Mouse (Mus musculus) liver, embryonic 12.5 days (tissue): ENCODE measurements around the gene Nyx. TPM values are rescaled to one million over a fixed set of nuclear protein-coding genes. Genes with fewer than 3 reads are reported as not detected.

Experiments used
- ATAC-seq: fragments of 200-750 bp; cut with Nextera tagmentation; 2 replicates; pipeline ENCODE4 v1.8.0; 2017; ENCODE audit warnings: moderate number of reproducible peaks, mild to moderate bottlenecking, moderate library complexity
- H3K27ac ChIP-seq: fragments of 300-500 bp; sonication (generic); 2 replicates; pipeline ENCODE4 v1.5.1; 2016; ENCODE audit warnings: mild to moderate bottlenecking
- H3K27me3 ChIP-seq: fragments of 300-500 bp; sonication (generic); replicated peaks from 2 replicates; pipeline ENCODE4 v1.6.1; 2016; ENCODE audit warnings: mild to moderate bottlenecking, moderate library complexity
- H3K36me3 ChIP-seq: fragments of 300-500 bp; sonication (generic); 2 replicates; pipeline ENCODE4 v1.6.1; 2016; ENCODE audit warnings: mild to moderate bottlenecking, moderate library complexity
- H3K4me1 ChIP-seq: fragments of 300-500 bp; sonication (generic); 2 replicates; pipeline ENCODE4 v1.6.1; 2016
- H3K4me2 ChIP-seq: fragments of 300-500 bp; sonication (generic); 2 replicates; pipeline ENCODE4 v1.6.1; 2016; ENCODE audit warnings: mild to moderate bottlenecking, moderate library complexity
- H3K4me3 ChIP-seq: fragments of 300-500 bp; sonication (generic); 2 replicates; pipeline ENCODE4 v1.5.1; 2016; ENCODE audit warnings: mild to moderate bottlenecking, moderate library complexity
- H3K9ac ChIP-seq: fragments of 300-500 bp; sonication (generic); 2 replicates; pipeline ENCODE4 v1.6.1; 2016; ENCODE audit warnings: mild to moderate bottlenecking, moderate library complexity
- H3K9me3 ChIP-seq: fragments of 300-500 bp; sonication (generic); replicated peaks from 2 replicates; pipeline ENCODE4 v1.6.1; 2016; ENCODE audit warnings: mild to moderate bottlenecking, moderate library complexity
- WGBS: fragments of 180-500 bp; shearing (Covaris S2); methylation state at CpG from one replicate; pipeline ENCODE4 v1.1.7; 2016; ENCODE audit not compliant: insufficient replicate concordance; 5-methylcytosine and 5-hydroxymethylcytosine counted together
- polyA plus RNA-seq: library from polyadenylated mRNA; unstranded; fragments of >200 nt; fragmentation: Nextera tagmentation; extraction: Ambion mirVana; gene quantifications from 2 replicates; pipeline ENCODE4 v1.2.1, GENCODE M21; 2016

The Nyx gene
- polyA plus RNA-seq, 1 experiment from 2014 or later, result not detected

- Histone ChIP-seq H3K9me3 (no peaks in the 10 kb centered on the region), H3K4me3 (no peak overlapping the region), H3K9ac (no peak overlapping the region), H3K36me3 (no peaks in the 10 kb centered on the region), H3K27ac (no peak overlapping the region), H3K4me1 (peaks cover 14% of the 10 kb centered on the region), H3K27me3 (no peaks in the 10 kb centered on the region), H3K4me2 (no peak overlapping the region)
- no peak for ATAC-seq
- 39% methylated on average over 4 of the region's 4 CpGs for WGBS
Observed at GRCm38 (mm10) chrX:13500284-13500683, 34.4 kb downstream of the Nyx start.

GRCm38 (mm10) chrX:13502862-13503375, 37.0 kb downstream of the Nyx start:
- 55% methylated on average over 7 of the region's 7 CpGs for WGBS
- Histone ChIP-seq H3K36me3 (no peaks in the 10 kb centered on the region), H3K4me3 (no peak overlapping the region), H3K27me3 (no peaks in the 10 kb centered on the region), H3K27ac (no peak overlapping the region), H3K4me1 (no peaks in the 10 kb centered on the region), H3K9me3 (no peaks in the 10 kb centered on the region), H3K4me2 (no peak overlapping the region), H3K9ac (no peak overlapping the region)
- no peak for ATAC-seq

GRCm38 (mm10) chrX:13504389-13504788, 38.5 kb downstream of the Nyx start:
- no peaks in the 10 kb centered on the region for H3K9me3 ChIP-seq
- H3K27me3 ChIP-seq, result no peaks in the 10 kb centered on the region
- ATAC-seq, result no peak
- no peaks in the 10 kb centered on the region for H3K4me1 ChIP-seq
- H3K4me3 ChIP-seq, result no peak overlapping the region
- H3K9ac ChIP-seq, result no peak overlapping the region
- H3K36me3 ChIP-seq, result no peaks in the 10 kb centered on the region
- WGBS, result 66% methylated on average over 7 of the region's 7 CpGs
- no peak overlapping the region for H3K27ac ChIP-seq
- H3K4me2 ChIP-seq, result no peak overlapping the region

- Histone ChIP-seq H3K27ac (no peak overlapping the region), H3K4me3 (no peak overlapping the region), H3K36me3 (no peaks in the 10 kb centered on the region), H3K4me1 (no peaks in the 10 kb centered on the region), H3K27me3 (no peaks in the 10 kb centered on the region), H3K9me3 (no peaks in the 10 kb centered on the region), H3K9ac (no peak overlapping the region), H3K4me2 (no peak overlapping the region)
- WGBS, result 38% methylated on average over 2 of the region's 2 CpGs
- ATAC-seq, result peak; percentile 21; the same call in 1 of the 2 replicates
Observed at GRCm38 (mm10) chrX:13506376-13506775, 40.5 kb downstream of the Nyx start.

GRCm38 (mm10) chrX:13513127-13513526, 47.2 kb downstream of the Nyx start:
- H3K4me2 ChIP-seq, result no peak overlapping the region
- H3K9me3 ChIP-seq, result no peaks in the 10 kb centered on the region
- no peak overlapping the region for H3K27ac ChIP-seq
- H3K36me3 ChIP-seq, result no peaks in the 10 kb centered on the region
- no peak for ATAC-seq
- no peaks in the 10 kb centered on the region for H3K4me1 ChIP-seq
- no peaks in the 10 kb centered on the region; the same call in 1 of the 2 replicates for H3K27me3 ChIP-seq
- no peak overlapping the region for H3K9ac ChIP-seq
- H3K4me3 ChIP-seq, result no peak overlapping the region
- 39% methylated on average over 2 of the region's 2 CpGs for WGBS

- Histone ChIP-seq H3K9ac (no peak overlapping the region), H3K4me3 (no peak overlapping the region), H3K4me2 (no peak overlapping the region), H3K27ac (no peak overlapping the region), H3K36me3 (no peaks in the 10 kb centered on the region), H3K4me1 (no peaks in the 10 kb centered on the region), H3K27me3 (no peaks in the 10 kb centered on the region; the same call in 1 of the 2 replicates), H3K9me3 (no peaks in the 10 kb centered on the region)
- WGBS, result 76% methylated on average over 5 of the region's 5 CpGs
- no peak for ATAC-seq
Observed at GRCm38 (mm10) chrX:13513864-13514263, 48.0 kb downstream of the Nyx start.

- ATAC-seq, result no peak
- H3K4me1 ChIP-seq, result no peaks in the 10 kb centered on the region
- no peaks in the 10 kb centered on the region for H3K36me3 ChIP-seq
- no peak overlapping the region for H3K9ac ChIP-seq
- no peak overlapping the region for H3K4me3 ChIP-seq
- no peak overlapping the region for H3K4me2 ChIP-seq
- 74% methylated on average over 6 of the region's 6 CpGs for WGBS
- H3K9me3 ChIP-seq, result no peaks in the 10 kb centered on the region
- H3K27ac ChIP-seq, result no peak overlapping the region
- H3K27me3 ChIP-seq, result no peaks in the 10 kb centered on the region; the same call in 1 of the 2 replicates
Observed at GRCm38 (mm10) chrX:13516451-13516850, 50.5 kb downstream of the Nyx start.

GRCm38 (mm10) chrX:13518019-13518418, 52.1 kb downstream of the Nyx start:
- Histone ChIP-seq H3K27ac (no peak overlapping the region), H3K9ac (no peak overlapping the region), H3K27me3 (no peaks in the 10 kb centered on the region; the same call in 1 of the 2 replicates), H3K4me3 (no peak overlapping the region), H3K4me1 (no peaks in the 10 kb centered on the region), H3K4me2 (no peak overlapping the region), H3K36me3 (no peaks in the 10 kb centered on the region), H3K9me3 (no peaks in the 10 kb centered on the region)
- no peak for ATAC-seq
- 40% methylated on average over 10 of the region's 10 CpGs for WGBS

- Histone ChIP-seq H3K36me3 (no peaks in the 10 kb centered on the region), H3K27me3 (no peaks in the 10 kb centered on the region; the same call in 1 of the 2 replicates), H3K9me3 (no peaks in the 10 kb centered on the region), H3K27ac (no peak overlapping the region), H3K4me2 (no peak overlapping the region), H3K4me3 (no peak overlapping the region), H3K9ac (no peak overlapping the region), H3K4me1 (no peaks in the 10 kb centered on the region)
- ATAC-seq, result no peak
- WGBS, result 30% methylated on average over 4 of the region's 4 CpGs
Observed at GRCm38 (mm10) chrX:13518781-13519407, 53.0 kb downstream of the Nyx start.

GRCm38 (mm10) chrX:13519408-13519783, 53.5 kb downstream of the Nyx start:
- H3K4me1 ChIP-seq, result no peaks in the 10 kb centered on the region
- ATAC-seq, result no peak
- no peak overlapping the region for H3K9ac ChIP-seq
- H3K4me2 ChIP-seq, result no peak overlapping the region
- H3K4me3 ChIP-seq, result no peak overlapping the region
- H3K36me3 ChIP-seq, result no peaks in the 10 kb centered on the region
- no peak overlapping the region for H3K27ac ChIP-seq
- H3K9me3 ChIP-seq, result no peaks in the 10 kb centered on the region
- H3K27me3 ChIP-seq, result no peaks in the 10 kb centered on the region; the same call in 1 of the 2 replicates
- WGBS, result 39% methylated on average over 5 of the region's 5 CpGs

GRCm38 (mm10) chrX:13520566-13520965, 54.7 kb downstream of the Nyx start:
- no peak for ATAC-seq
- H3K4me1 ChIP-seq, result no peaks in the 10 kb centered on the region
- no peaks in the 10 kb centered on the region for H3K9me3 ChIP-seq
- H3K4me3 ChIP-seq, result no peak overlapping the region
- WGBS, result 70% methylated on average over 4 of the region's 4 CpGs
- H3K9ac ChIP-seq, result no peak overlapping the region
- no peak overlapping the region for H3K27ac ChIP-seq
- peaks cover 2% of the 10 kb centered on the region; the same call in 1 of the 2 replicates for H3K36me3 ChIP-seq
- no peak overlapping the region for H3K4me2 ChIP-seq
- no peaks in the 10 kb centered on the region; the same call in 1 of the 2 replicates for H3K27me3 ChIP-seq

GRCm38 (mm10) chrX:13521288-13521687, 55.4 kb downstream of the Nyx start:
- no peaks in the 10 kb centered on the region; the same call in 1 of the 2 replicates for H3K27me3 ChIP-seq
- H3K27ac ChIP-seq, result no peak overlapping the region
- H3K9me3 ChIP-seq, result no peaks in the 10 kb centered on the region
- H3K9ac ChIP-seq, result no peak overlapping the region
- ATAC-seq, result no peak
- no peak overlapping the region for H3K4me3 ChIP-seq
- no peaks in the 10 kb centered on the region for H3K4me1 ChIP-seq
- H3K4me2 ChIP-seq, result no peak overlapping the region
- peaks cover 3% of the 10 kb centered on the region; the same call in 1 of the 2 replicates for H3K36me3 ChIP-seq
- WGBS, result 83% methylated on average over 8 of the region's 8 CpGs
